Mouse (Mus musculus): ENCODE results near the gene Rab3a.
A peak's percentile ranks its signal among the peaks of the same experiment; 100 is the strongest.

Gene Rab3a

DNA sequence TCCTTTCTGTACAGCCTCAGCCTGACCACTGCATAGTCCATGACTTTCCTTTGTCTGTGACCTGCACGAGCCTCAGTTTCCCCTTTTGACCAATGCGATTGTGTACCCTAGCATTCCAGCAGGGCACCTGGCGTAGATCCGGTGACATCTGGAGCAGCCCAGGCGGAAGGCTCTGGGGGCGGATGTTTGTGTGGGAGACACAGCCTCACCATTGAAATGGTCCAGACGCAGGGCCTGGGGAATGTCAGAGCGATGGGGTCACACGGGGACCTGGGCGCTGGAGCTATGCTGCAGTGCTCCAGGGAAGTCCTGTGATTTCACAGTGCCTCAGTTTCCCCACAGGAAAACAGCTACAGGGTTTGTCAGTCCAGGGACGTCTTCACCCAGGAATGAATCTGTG lies 12.3 kb upstream of the Rab3a start:
- no peak for DNase-seq (ENCODE audit: low spot score)

DNA sequence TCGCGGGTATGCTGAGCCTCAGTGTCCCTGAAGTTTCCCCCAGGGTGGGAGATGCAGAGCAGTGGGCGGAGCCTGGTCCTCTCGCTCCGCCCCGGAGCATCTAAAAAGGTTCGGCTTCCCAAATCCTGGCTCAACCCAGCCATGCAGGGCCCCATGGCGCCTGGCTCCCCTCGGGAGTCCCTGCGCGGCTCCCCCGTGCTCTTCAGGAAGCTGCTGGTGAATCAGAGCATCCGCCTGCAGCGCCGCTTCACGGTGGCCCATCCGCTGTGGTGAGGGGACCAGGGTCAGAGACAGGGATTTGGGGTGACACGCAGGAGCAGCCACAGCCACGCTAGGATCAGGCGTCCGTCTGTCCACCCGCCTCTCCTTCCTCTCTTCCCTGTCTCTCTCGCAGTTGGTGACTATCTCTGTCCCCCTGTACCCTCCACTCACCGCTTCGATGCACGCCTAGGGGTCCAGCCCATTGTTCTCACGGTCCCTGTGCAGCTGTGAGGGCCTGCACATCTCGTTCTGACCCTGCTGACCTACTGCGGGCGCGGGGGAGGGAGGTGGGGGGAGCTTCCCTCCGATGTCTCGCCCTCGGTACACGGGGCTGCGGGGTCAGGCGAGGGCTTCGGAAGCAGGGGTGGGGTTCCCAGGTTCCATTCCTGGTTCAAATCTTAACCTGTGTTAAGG lies 11.4 kb upstream of the Rab3a start:
- DNase-seq (ENCODE audit: low spot score): no peak

DNA sequence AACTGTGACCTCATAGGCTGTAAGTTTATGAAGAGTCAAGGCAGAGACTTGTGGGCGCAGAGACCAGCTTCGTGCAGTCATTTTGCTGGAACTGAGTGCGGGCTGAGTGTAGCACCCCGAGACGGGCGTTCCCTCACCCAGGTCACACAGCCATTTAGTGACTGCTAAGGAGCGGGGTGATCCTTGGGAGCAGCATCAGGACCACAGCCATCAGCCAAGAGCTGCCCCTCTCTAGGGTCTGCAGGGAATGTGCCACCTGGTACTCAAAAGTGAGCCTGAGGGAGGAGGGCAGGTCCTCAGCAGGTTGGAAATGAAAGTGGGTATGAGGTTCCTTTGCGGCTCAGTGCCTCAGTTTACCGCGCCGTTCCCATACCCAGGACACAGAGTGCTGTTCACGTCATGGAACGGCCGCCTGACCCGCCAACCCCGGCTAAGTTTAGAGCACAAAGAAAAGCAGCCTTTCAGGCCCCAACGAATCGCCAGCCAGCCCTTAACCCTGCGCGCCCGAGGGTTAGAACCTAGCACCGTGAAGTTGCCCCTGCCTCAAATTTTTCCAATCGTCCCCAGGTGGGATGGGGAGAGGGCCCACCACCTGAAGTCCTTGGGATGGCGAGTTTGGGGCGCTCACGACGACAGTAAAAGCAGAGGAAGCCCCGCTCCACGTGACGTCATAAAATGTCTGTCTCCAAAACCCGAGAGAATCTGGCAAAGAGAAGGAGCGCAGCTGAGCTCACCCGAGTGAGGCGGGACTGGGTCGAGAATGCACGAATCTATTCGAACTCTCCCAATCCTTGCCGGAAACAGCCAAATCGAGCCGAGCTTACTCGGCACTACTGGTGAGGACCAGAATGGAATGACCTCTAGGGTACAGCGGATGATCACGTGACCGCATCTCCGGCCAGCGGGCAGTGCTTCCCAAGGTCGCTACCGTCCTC lies 10.6 kb upstream of the Rab3a start:
- DNase-seq (ENCODE audit: low spot score): no peak

DNA sequence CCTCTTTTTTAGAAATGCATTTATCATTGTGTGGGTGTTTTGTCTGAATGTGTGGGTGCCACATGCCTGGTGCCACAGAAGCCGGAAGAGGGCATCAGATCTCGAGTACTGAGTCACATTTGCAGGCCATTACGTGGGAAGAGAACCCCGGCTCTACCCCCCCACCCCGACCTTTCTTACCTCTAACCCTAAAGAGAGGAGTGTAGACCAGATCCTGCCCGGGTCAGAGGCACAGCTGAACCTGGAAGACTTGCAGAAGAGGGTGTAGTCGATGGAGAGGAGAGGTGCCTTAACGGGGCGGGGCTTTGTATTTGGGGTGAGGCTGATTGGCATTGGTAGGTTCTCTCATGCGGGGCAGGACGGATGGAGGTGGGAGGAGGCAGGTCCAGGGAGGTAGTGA lies 9.7 kb upstream of the Rab3a start:
- DNase-seq (ENCODE audit: low spot score): no peak

GRCm38 (mm10) chr8:70745691-70746220 lies 8.7 kb upstream of the Rab3a start:
- no peak for DNase-seq (ENCODE audit: low spot score)

DNA sequence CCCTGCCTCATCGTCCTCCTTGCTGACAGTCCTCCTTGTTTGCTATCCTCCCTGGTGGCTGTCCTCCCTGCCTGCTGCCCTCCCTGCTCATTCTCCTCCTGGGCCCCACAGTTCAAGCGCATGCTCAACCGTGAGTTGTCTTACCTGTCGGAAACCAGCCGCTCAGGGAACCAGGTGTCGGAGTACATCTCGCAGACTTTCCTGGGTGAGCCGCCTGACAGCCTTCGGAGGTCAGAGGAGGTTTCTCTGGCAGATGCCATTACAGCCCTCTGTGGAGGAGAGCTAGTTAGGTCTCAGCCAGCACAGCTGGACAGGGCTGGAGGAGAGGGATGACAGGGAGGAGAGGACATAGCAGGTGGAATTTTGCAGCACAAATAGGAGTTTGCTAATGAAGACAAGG lies 7.8 kb upstream of the Rab3a start:
- DNase-seq (ENCODE audit: low spot score): no peak

DNA sequence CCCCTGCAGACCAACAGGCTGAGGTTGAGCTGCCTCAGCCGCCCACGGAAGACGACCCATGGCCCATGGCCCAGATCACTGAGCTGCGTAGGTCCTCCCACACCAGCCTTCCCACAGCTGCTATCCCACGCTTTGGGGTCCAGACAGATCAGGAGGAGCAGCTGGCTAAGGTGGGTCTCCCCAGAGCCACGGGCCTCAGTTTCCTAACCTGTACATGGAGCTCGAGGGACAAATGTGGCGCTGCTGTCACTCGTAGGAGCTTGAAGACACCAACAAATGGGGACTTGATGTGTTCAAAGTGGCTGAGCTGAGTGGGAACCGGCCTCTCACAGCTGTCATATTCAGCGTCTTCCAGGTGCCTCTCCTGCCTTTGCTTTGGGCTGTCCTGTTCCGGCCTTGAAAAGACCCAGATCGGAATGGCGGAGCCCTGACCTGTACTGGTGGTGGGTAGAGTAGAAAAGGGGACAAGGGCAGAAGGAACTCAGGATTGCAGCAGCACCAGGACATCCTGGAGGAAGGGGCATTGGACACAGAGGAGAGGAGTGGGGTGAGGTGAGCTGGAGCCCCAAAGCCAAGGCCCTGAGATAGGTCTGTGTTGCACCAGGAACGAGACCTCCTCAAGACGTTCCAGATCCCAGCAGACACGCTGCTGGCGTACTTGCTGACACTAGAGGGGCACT lies 7.1 kb upstream of the Rab3a start:
- DNase-seq (ENCODE audit: low spot score): no peak

DNA sequence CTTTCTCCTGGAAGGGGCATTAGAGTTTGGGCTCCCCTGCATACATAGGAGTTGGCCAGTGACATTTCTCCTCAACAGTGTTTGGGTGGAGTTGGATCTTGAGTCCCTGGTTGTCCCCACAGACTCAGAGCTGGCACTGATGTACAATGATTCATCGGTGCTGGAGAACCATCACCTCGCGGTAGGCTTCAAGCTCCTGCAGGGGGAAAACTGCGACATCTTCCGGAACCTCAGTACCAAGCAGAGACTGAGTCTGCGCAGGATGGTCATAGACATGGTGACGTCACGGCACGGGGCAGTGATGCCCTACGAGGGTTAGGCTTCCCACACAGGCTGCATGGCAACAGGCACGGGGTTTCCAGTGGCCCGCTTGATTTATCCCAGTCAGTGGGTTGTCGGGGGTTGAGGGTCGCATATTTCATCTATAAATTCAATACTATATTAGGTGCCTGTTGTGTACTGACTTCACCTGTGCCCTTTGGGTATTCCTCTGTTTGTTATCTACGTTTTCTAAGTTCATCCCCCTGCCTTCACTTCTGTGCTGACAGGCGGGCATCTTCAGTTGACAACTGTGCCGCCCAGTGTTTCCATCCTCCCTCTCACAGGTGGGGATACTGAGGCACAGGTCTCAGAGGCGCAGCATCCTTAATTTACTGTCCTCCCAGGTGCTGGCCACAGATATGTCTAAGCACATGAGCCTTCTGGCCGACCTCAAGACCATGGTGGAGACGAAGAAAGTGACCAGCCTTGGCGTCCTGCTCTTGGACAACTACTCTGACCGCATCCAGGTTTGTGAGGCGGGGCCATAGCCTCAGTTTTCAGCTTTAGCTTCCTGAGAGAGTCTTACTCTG lies 6.0 kb upstream of the Rab3a start:
- no peak for DNase-seq (ENCODE audit: low spot score)

DNA sequence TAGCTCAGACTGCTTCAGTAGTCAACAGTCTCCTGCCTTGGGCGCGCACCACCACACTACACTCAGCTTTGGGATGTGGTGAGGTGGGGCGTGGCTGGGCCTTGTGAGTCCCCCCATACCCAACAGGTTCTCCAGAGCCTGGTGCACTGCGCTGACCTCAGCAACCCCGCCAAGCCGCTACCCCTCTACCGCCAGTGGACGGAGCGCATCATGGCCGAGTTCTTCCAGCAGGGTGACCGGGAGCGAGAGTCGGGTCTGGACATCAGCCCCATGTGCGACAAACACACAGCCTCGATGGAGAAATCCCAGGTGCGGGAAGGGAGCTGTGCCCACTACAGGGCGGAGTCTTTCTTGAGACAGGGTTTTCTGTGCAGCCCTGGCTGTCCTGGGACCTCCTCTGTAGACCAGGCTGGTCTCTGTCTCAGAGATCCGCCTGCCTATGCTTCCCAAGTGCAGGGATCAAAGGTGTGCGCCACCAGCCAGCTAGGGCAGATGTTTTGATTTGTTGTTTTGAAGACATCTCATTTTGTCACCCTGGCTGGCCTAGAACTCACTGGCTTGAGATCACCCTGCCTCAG lies 5.3 kb upstream of the Rab3a start:
- no peak for DNase-seq (ENCODE audit: low spot score)

DNA sequence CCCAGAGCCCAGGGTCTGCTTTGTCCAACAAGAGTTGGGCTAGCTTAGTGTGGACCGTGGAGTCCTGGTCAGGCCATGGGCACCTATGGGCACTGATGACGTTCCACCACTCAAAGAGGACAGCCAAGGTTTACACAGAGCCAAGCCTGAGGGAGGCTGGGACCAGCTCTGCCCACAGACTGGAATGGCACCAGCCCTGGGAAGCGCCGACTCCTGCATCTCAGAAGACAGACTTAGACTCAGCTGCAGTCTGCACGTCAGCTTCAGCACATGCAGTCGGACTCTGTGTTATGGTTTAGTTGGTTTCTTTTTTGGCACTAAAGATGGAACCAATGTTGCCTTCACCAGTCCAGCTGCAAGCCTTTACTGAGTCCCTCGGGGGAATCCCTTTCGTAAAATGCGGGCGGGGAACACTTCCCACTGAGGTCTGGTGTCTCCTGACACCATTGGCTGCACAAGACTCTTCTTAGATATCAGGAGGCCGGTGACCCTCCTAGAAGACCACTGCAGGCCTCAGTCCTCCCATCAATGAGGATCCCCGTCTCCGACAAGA lies 4.3 kb upstream of the Rab3a start:
- no peak for DNase-seq (ENCODE audit: low spot score)

GRCm38 (mm10) chr8:70752000-70752764 lies 2.3 kb upstream of the Rab3a start:
- DNase-seq (ENCODE audit: low spot score): no peak

GRCm38 (mm10) chr8:70753151-70753550 lies 1.3 kb upstream of the Rab3a start:
- peak; percentile 28 for DNase-seq (ENCODE audit: low spot score)

DNA sequence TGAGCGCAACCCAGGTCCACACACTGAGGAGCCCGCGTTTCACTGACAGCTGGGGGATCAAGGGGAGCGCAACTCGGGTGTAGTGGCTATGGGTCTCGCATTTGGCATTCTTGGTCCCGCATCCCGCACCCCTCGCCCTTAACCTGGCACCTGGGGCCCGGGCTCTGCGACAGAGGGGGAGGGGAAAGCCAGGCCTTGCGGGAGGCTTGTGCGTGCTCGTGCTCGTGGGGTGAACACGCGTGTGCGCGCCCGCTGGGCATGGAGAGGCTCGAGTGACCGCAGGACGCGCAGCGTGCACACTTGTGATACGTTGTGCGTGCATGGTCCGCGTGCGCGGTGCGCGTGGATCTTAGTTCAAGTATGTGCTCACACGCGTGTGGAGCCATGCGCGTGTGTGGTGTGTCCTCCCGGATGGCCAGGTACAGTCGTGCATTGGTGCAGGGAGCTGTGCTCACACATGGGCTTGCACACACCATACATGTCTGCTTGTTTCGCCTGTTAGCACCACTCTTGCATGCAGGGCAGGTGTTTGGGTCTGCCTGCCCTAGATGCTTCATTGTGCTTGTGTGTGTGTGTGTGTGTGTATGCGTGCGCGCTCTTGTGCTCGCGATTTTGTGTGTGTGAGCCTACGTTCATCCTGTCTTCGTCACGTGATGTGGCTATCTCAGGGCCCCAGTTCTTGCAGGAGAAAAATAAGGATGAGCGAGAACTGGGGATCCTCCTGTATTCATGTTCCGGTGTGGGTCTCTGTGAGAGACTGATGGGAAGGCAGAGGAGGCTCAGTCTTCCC lies 587 bp downstream of the Rab3a start:
- no peak for DNase-seq (ENCODE audit: low spot score)

DNA sequence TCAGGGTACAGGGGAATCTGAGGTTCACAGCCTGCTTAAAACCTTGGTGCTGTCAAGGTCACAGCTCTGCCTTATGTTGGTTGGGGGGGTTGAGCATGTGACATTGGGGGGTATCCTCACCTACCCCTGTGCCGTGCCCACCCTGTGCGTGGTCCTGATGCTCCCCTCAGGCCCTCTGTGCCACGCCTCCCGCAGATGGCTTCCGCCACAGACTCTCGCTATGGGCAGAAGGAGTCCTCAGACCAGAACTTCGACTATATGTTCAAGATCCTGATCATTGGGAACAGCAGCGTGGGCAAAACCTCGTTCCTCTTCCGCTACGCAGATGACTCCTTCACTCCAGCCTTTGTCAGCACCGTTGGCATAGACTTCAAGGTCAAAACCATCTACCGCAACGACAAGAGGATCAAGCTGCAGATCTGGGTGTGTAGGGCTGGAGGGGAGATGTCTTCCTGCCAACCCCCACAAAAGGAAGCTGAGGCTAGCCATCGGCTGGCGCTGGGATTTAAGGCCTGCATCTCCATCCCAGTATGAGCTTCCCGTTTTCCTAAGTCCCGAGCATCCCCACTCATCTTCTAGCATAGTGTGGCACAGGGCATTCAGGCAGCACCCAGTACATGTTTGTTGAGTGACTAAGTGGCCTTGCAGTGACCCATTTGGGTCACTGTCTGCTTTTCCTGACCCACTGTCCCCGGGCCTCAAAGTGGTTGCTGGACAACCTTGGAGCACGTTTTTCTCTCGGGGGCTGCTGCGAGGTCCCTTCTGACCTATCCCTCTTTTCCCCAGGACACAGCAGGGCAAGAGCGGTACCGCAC lies 1.4 kb downstream of the Rab3a start:
- no peak for DNase-seq (ENCODE audit: low spot score)

GRCm38 (mm10) chr8:70756476-70757040 lies 2.1 kb downstream of the Rab3a start:
- no peak for DNase-seq (ENCODE audit: low spot score)

GRCm38 (mm10) chr8:70757523-70758307 lies 3.2 kb downstream of the Rab3a start:
- no peak for DNase-seq (ENCODE audit: low spot score)

- no peak for DNase-seq (ENCODE audit: low spot score)
These were observed 3.8 kb downstream of the Rab3a start for GRCm38 (mm10) chr8:70758308-70758615.
